Mouse (Mus musculus) embryonic facial prominence, embryonic 13.5 days (tissue): ENCODE data around the gene Pigyl. TPM values are rescaled to one million over a fixed set of nuclear protein-coding genes. Genes with fewer than 3 reads are reported as not detected.

Source experiments
- ATAC-seq: fragments of 200-750 bp; cut with Nextera tagmentation; 2 replicates; pipeline ENCODE4 v1.8.0; 2017; ENCODE audit warnings: low read depth; ENCODE audit not compliant: insufficient number of reproducible peaks, insufficient read depth, low FRiP score, low TSS enrichment
- H3K27ac ChIP-seq: fragments of 300-500 bp; sonication (generic); 2 replicates; pipeline ENCODE4 v1.5.1; 2015; ENCODE audit warnings: moderate library complexity, mild to moderate bottlenecking, inconsistent platforms
- H3K27me3 ChIP-seq: fragments of 300-500 bp; sonication (generic); 2 replicates; pipeline ENCODE4 v1.6.1; 2015; ENCODE audit warnings: mild to moderate bottlenecking, inconsistent platforms
- H3K36me3 ChIP-seq: fragments of 300-500 bp; sonication (generic); 2 replicates; pipeline ENCODE4 v1.6.1; 2015; ENCODE audit warnings: mild to moderate bottlenecking, inconsistent platforms
- H3K4me1 ChIP-seq: fragments of 300-500 bp; sonication (generic); 2 replicates; pipeline ENCODE4 v1.6.1; 2015; ENCODE audit warnings: inconsistent platforms
- H3K4me2 ChIP-seq: fragments of 300-500 bp; sonication (generic); 2 replicates; pipeline ENCODE4 v1.6.1; 2015; ENCODE audit warnings: moderate library complexity, mild to moderate bottlenecking, inconsistent platforms
- H3K4me3 ChIP-seq: fragments of 300-500 bp; sonication (generic); 2 replicates; pipeline ENCODE4 v1.5.1; 2015; ENCODE audit warnings: mild to moderate bottlenecking, inconsistent platforms
- H3K9ac ChIP-seq: fragments of 300-500 bp; sonication (generic); 2 replicates; pipeline ENCODE4 v1.6.1; 2015; ENCODE audit warnings: mild to moderate bottlenecking, inconsistent platforms
- H3K9me3 ChIP-seq: fragments of 300-500 bp; sonication (generic); 2 replicates; pipeline ENCODE4 v1.6.1; 2016; ENCODE audit warnings: inconsistent platforms
- WGBS: fragments of 180-500 bp; shearing (Covaris S2); methylation state at CpG from one replicate; pipeline ENCODE4 v1.1.7; 2015; ENCODE audit warnings: mixed read lengths; 5-methylcytosine and 5-hydroxymethylcytosine counted together
- polyA plus RNA-seq: library from polyadenylated mRNA; unstranded; fragments of >200 nt; fragmentation: Nextera tagmentation; extraction: Ambion mirVana; gene quantifications from 2 replicates; pipeline ENCODE4 v1.2.1, GENCODE M21; 2015

Gene Pigyl
- polyA plus RNA-seq, 1 experiment from 2014 or later = 75.9 TPM

GRCm38 (mm10) chr9:22125246-22126027 lies 31.2 kb upstream of the Pigyl start:
- no peak overlapping the region for H3K4me2 ChIP-seq
- WGBS = 87% methylated on average over 15 of the region's 15 CpGs
- H3K4me3 ChIP-seq = no peak overlapping the region
- H3K9me3 ChIP-seq = no peaks in the 10 kb centered on the region
- no peak overlapping the region for H3K27ac ChIP-seq
- ATAC-seq = no peak
- peaks cover 11% of the 10 kb centered on the region for H3K27me3 ChIP-seq
- no peak overlapping the region for H3K9ac ChIP-seq
- H3K4me1 ChIP-seq = no peaks in the 10 kb centered on the region
- no peaks in the 10 kb centered on the region for H3K36me3 ChIP-seq

GRCm38 (mm10) chr9:22131226-22131981 lies 25.2 kb upstream of the Pigyl start:
- Histone ChIP-seq H3K27me3 (peaks cover 31% of the 10 kb centered on the region), H3K4me3 (peak overlapping the region; percentile 44), H3K4me2 (peak overlapping the region; percentile 79), H3K4me1 (peaks cover 12% of the 10 kb centered on the region), H3K9me3 (no peaks in the 10 kb centered on the region), H3K9ac (peak overlapping the region; percentile 68), H3K27ac (no peak overlapping the region), H3K36me3 (no peaks in the 10 kb centered on the region)
- ATAC-seq = 0 out of 2 replicates have a peak, but pooled peaks have one; percentile 38
- WGBS = 1% methylated on average over 35 of the region's 35 CpGs

- no peaks in the 10 kb centered on the region for H3K36me3 ChIP-seq
- H3K27me3 ChIP-seq = peaks cover 35% of the 10 kb centered on the region
- 49% methylated on average over 11 of the region's 11 CpGs for WGBS
- H3K27ac ChIP-seq = no peak overlapping the region
- no peak for ATAC-seq
- peak overlapping the region; percentile 68; the same call in 1 of the 2 replicates for H3K9ac ChIP-seq
- peaks cover 12% of the 10 kb centered on the region for H3K4me1 ChIP-seq
- peak overlapping the region; percentile 44 for H3K4me3 ChIP-seq
- no peaks in the 10 kb centered on the region for H3K9me3 ChIP-seq
- H3K4me2 ChIP-seq = peak overlapping the region; percentile 79
These were observed 24.4 kb upstream of the Pigyl start for GRCm38 (mm10) chr9:22132220-22132619.

GRCm38 (mm10) chr9:22134246-22134890 lies 22.3 kb upstream of the Pigyl start:
- no peak overlapping the region for H3K27ac ChIP-seq
- no peak for ATAC-seq
- no peaks in the 10 kb centered on the region for H3K36me3 ChIP-seq

GRCm38 (mm10) chr9:22134988-22135643 lies 21.5 kb upstream of the Pigyl start:
- peaks cover 30% of the 10 kb centered on the region for H3K27me3 ChIP-seq
- H3K9me3 ChIP-seq = no peaks in the 10 kb centered on the region
- ATAC-seq = no peak
- no peak overlapping the region for H3K9ac ChIP-seq
- no peak overlapping the region for H3K4me2 ChIP-seq
- 76% methylated on average over 9 of the region's 9 CpGs for whole genome bisulfite sequencing
- no peak overlapping the region for H3K27ac ChIP-seq
- no peak overlapping the region for H3K4me3 ChIP-seq
- H3K4me1 ChIP-seq = peaks cover 12% of the 10 kb centered on the region
- no peaks in the 10 kb centered on the region for H3K36me3 ChIP-seq

More at GRCm38 (mm10) chr9:22134246-22134890, 22.3 kb upstream of the Pigyl start:
- 82% methylated on average over 7 of the region's 7 CpGs for WGBS
- H3K4me2 ChIP-seq = no peak overlapping the region
- H3K9ac ChIP-seq = no peak overlapping the region
- H3K4me1 ChIP-seq = peaks cover 12% of the 10 kb centered on the region
- H3K4me3 ChIP-seq = no peak overlapping the region
- no peaks in the 10 kb centered on the region for H3K9me3 ChIP-seq
- peaks cover 37% of the 10 kb centered on the region for H3K27me3 ChIP-seq

GRCm38 (mm10) chr9:22135644-22136390 lies 20.8 kb upstream of the Pigyl start, which contains the start of gene Acp5:
TSS of gene Acp5 (minus strand) at chr9:22135711.
- Histone ChIP-seq H3K36me3 (no peaks in the 10 kb centered on the region), H3K4me2 (no peak within 1 kb of the TSS), H3K9me3 (no peaks in the 10 kb centered on the region), H3K4me1 (peaks cover 12% of the 10 kb centered on the region), H3K9ac (no peak within 1 kb of the TSS), H3K27me3 (peaks cover 25% of the 10 kb centered on the region), H3K27ac (no peak within 1 kb of the TSS), H3K4me3 (no peak within 1 kb of the TSS)
- ATAC-seq = no peak
- 70% methylated on average over 7 of the region's 7 CpGs for WGBS

GRCm38 (mm10) chr9:22136765-22137547 lies 19.7 kb upstream of the Pigyl start:
- H3K27ac ChIP-seq = no peak overlapping the region
- 18% methylated on average over 23 of the region's 23 CpGs for WGBS
- H3K4me3 ChIP-seq = no peak overlapping the region
- H3K27me3 ChIP-seq = peaks cover 16% of the 10 kb centered on the region
- no peaks in the 10 kb centered on the region for H3K36me3 ChIP-seq
- no peak for ATAC-seq
- no peak overlapping the region for H3K9ac ChIP-seq
- no peaks in the 10 kb centered on the region for H3K9me3 ChIP-seq
- no peak overlapping the region for H3K4me2 ChIP-seq
- peaks cover 1% of the 10 kb centered on the region for H3K4me1 ChIP-seq

- Histone ChIP-seq H3K4me1 (no peaks in the 10 kb centered on the region), H3K27me3 (peaks cover 12% of the 10 kb centered on the region), H3K9me3 (no peaks in the 10 kb centered on the region), H3K4me2 (no peak overlapping the region), H3K4me3 (no peak overlapping the region), H3K36me3 (no peaks in the 10 kb centered on the region), H3K27ac (no peak overlapping the region), H3K9ac (no peak overlapping the region)
- WGBS = 26% methylated on average over 2 of the region's 2 CpGs
- no peak for ATAC-seq
These were observed 18.2 kb upstream of the Pigyl start for GRCm38 (mm10) chr9:22138480-22138879.

GRCm38 (mm10) chr9:22139746-22140145 lies 16.9 kb upstream of the Pigyl start:
- Histone ChIP-seq H3K4me2 (no peak overlapping the region), H3K27ac (no peak overlapping the region), H3K36me3 (no peaks in the 10 kb centered on the region), H3K9ac (no peak overlapping the region), H3K4me1 (no peaks in the 10 kb centered on the region), H3K27me3 (peaks cover 12% of the 10 kb centered on the region), H3K4me3 (no peak overlapping the region), H3K9me3 (no peaks in the 10 kb centered on the region)
- no peak for ATAC-seq
- WGBS = 90% methylated on average over 5 of the region's 5 CpGs
